Mouse (Mus musculus) frontal cortex, postnatal 14 days (tissue): Measurements from ENCODE around the gene Nsl1.
A peak's percentile ranks its signal among the peaks of the same experiment; 100 is the strongest.

Source experiments
- DNase-seq, 2 experiments: peaks; one replicate each; pipeline ENCODE4 v3.0.0; 2022; ENCODE audit warnings: low spot score in 2 of 2

Nsl1 gene

GRCm38 (mm10) chr1:191054870-191055532, 7.8 kb upstream of the Nsl1 start:
- no peak for DNase-seq

GRCm38 (mm10) chr1:191055533-191055873, 7.3 kb upstream of the Nsl1 start:
- DNase-seq: no peak

DNA sequence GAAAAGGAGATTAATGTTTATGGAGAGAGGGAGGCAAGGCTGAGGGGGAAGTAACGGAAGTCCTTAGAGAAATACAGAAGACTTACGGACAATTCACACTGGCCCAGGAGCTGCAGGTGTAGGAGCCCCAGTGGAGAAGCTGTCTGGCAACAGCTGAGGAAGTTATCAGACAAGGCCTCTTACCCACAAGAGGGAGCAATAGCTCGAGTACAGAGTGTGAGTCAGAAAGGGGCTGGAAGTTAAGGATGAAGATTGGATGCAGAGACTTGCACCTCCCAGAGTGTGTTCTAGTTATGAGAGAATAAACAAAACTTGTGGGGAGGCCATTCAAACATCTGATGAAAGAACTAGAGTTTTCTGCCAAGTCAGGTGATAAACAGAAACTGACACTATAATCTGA, 5.4 kb upstream of the Nsl1 start:
- no peak for DNase-seq

DNA sequence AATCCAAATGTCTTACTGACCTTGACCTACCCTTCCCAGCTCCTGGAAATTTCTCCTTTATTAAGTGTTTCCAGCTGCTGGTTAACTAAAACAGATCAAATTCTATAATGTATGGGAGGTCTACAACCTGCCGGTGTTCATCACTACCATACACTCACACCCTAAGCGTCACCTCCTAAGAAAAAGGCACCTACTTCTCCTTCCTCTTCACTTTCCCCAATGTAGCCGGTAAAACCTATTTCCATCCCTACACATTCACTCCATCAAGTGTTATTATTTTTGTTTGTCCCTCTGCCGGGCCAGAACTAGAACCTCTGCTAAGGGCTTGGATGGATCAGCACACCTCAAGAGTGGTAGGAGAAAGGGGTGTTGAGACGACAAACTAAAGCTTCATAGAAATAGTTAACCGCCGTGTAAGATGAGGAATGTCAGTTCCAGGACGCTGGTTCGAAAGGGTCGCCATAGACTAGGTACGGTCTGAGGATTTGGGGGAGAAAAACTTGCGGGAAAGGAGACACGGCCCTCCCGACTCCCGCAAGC, 501 bp upstream of the Nsl1 start:
- DNase-seq: no peak

- no peak for DNase-seq
Measured at GRCm38 (mm10) chr1:191063700-191064099, 888 bp downstream of the Nsl1 start.

DNA sequence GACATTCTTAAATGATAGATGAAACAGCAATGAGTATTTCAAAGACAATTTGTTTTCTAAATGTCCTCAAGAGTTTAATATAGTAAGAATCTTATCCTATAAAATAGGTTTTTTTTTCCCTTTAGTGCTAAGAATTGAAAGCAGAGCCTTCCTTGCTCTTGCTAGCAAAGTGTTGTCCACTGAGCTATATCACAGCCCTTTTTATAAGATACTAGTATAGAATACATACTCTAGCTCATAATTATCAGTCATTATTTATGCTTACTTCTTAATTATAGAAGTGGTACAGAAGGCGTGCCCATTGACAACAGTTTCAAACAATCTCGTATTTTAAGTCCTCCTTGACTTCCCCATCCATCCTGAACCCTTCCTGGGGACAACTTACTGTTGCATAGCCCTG, 1.7 kb downstream of the Nsl1 start:
- DNase-seq: no peak

DNA sequence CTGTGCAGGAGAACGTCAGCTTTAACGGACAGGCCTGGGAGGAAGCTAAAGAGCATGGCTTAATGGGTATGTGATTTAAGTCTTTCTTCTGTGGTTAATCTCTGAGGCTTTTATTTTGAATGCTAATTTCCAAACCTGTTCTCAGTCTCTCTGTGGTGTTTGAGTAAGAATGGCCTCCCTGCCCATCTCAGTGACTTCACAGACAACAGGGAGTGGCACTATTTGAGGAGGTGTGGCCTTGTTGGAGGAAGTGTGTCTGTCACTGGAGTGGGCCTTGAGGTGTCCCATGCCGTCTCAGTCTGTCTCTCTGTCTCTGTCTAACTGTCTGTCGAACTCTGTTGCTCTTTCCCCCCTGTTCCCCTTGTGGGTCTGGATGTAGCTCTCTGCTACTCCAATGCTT, 2.4 kb downstream of the Nsl1 start:
- no peak for DNase-seq

DNA sequence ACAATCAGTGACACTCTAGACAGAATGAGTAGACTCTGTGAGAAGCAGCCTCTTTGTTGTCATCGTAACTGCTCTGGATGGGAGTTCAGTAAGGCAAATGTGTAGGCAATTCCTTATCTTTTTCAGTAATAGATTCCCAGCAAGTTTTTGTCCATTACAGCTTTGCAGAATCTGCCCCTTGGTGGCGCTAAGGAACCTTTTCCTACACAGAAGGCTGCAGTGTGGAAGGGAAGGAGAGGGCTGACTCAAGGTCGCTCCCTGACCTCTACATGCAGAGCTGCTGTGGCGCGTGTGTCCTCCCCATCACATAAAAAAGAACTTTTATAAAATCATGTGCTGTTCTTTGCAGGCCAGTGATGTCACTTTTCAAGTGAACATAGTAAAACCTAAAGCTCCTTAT, 5.6 kb downstream of the Nsl1 start:
- no peak for DNase-seq

- no peak for DNase-seq
Measured at GRCm38 (mm10) chr1:191070259-191070658, 7.4 kb downstream of the Nsl1 start.

DNA sequence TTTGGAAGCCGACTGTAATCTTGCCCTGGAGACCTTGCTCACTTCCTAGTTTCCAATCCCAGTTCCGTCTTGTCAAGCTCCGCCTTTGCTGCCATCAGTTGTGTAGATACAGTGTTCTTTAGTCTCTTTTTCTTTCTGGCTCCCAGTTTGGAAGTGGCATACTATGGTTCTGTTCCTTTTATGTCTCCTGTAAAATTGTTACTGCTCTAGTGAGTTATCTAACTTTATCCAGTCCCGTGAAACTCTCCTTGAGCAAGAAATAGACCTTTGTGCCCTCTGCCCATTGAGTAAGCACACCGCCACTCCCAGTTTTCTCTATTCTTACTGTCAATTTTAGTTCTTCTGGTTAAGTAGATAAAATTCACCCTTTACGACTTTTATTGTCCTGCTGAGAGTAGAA, 8.8 kb downstream of the Nsl1 start:
- DNase-seq: no peak

DNA sequence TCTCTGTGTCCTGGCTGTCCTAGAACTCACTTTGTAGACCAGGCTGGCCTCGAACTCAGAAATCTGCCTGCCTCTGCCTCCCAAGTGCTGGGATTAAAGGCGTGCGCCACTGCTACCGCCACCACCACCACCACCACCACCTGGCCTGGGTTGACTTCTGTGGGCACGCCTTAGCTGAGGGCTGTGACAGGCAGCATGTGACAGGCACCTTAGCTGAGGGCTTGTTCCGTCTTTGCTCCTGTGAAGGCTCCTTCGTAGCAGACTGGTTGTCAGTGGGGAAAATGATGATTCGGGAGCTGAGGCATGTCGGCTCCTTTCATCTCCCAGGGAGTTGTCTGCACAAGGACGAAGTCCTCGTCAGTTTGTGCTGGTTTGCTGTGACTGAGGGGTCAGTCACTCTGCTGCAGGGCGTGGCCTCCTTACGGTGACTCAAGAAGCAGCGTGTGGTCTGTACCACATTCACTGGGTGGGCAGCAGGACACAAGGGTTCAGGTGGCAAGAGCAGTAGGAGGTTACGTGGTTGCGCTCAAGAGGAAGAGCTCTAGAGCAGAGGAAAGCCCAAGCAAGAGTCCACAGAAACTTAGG, 9.6 kb downstream of the Nsl1 start:
- DNase-seq: no peak

DNA sequence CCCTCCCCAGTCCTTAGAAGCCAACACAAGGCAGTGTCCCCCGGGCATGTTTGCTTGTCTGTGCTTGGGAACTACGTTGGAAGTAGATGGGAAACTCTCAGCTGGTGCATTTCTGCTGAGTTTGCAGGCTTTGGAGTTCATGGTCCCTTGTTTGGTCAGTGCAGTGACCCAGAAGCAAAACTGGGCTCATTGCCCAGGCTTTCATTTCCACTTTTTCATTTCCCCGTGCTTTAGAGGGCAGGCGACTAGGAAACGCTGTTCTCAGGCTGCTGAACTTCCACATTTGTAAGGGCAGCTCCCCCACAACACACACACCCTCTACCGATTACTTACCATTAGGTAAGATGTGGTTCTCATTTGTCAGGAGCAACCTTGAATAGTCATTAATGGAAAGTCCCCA, 10.2 kb downstream of the Nsl1 start:
- peak in 1 of 2 experiments; percentile 27 for DNase-seq

DNA sequence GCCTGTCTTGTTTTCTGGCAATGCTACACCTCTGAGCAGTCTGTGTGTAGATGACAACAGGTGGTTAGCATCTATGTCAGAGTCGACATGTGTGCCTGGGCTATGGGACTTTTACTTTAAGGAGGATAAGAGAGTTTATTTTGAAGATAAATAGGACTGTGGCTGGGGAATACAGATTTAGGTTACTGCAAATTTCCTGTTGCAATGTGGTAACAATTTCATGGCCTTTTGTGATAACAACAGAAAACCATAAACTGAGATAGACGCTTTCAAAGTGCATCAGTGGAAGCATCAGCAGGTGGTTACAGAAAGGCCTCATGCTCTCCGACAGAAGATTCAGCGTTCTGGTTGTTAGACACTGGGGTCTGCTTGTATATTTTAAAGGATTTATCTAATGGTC, 10.7 kb downstream of the Nsl1 start:
- no peak for DNase-seq

GRCm38 (mm10) chr1:191075199-191075883, 12.5 kb downstream of the Nsl1 start:
- DNase-seq: no peak

DNA sequence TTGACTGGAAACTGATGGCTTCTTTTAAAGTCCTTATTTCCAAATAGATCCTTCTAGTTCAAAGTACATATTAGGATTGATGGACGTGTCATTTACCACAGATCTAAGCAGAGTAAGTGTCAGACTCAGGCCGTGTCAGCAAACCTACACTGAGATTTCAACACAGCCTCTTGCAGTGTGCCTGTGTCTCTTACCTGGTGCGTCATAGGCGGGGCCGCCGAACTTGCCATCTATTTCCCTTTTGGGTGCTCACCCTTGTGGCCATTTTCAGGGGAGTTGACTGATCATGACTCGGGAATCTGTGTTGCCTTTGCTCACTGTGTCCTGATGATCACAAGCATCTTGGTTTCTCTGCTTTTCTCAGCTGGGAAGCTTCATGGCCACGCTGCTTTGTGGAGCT, 20.4 kb downstream of the Nsl1 start:
- no peak for DNase-seq

- peak in 1 of 2 experiments; percentile 57 for DNase-seq
Measured at GRCm38 (mm10) chr1:191084951-191085559, 22.2 kb downstream of the Nsl1 start.

DNA sequence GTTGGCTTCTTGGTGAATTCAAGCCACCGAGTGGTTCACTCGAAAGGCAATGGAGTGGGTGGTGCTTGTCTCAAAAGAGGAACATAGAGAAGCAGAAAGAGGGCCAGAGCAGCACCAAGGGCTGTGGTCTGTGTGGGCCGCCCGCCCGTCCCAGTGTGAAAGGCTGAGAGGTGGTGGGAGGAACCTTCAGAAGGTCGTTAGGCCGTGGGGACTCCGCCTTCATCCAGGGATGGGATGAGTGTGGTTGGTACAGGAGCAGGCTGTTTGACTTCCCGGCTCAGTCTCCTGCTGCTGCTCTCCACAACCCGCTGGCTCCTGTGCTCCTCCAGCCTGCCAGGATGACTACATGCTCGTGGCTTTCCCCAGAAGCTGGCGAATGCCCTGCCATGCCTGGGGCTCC, 22.8 kb downstream of the Nsl1 start:
- no peak for DNase-seq

DNA sequence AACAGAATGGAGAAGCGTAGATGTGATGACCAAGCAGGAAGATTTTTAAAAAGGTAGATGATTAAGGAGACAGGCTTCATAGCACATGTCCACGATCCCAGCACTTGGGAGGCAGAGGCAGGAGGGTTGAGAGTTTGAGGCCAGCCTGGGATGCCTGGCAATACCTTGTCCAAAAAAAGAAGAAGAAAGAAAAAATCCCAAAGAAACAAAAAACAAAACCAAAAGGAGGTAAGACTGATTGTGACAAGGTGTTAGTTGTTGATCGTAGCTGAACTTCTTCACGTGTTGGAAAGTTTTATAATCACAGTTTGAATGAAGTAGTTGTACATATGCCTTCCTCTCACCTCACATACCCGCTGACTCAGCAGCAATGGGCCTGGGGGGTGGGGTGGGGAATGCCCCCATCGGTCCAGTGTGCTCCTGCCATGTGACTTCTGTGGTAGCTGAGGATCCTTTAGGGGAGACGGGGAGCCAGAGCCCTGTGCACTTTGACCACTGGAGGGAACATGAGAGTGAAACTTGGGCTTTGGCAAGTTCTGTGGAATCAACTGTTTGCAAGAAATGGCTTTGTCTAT, 23.6 kb downstream of the Nsl1 start:
- no peak for DNase-seq

DNA sequence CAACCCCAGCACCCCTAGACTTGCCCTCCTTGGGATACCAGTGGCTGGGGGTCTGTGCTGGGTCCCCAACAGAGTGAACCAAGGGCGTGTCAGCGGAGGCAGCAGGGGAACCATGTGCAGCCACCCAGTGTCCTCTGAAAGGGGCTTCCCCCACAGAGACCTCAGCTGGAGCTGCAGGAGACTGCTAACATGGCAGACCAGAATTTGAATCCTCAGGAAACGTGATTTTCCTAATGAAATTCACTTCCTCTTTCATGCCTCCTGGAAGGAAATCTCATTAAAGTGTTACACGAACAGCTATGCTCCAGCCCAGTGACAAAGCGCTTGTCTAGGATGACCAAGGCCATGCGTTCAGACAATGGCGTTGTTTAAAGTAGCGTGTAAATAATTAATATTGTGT, 24.1 kb downstream of the Nsl1 start:
- DNase-seq: no peak

- no peak for DNase-seq
Measured at GRCm38 (mm10) chr1:191087955-191088354, 25.1 kb downstream of the Nsl1 start.

DNA sequence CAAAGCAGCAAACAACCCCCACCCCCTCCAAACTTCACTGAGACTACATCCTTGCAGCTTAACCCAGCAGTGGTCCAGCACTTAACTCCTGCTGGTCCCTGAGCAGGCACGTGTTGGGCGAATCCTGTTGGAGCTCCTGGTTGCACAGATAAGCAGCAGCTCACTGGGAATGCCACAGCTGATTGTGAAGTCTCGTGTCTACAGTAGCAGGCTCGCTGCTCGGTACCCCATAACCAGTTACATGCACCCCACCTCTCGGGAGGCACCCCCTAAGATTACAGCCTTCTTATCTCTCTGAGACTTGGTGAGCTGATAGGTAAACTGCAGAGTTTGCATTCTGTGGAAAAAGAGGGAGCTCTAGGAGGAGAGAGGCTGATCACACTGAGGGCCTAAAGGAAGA, 26.5 kb downstream of the Nsl1 start:
- DNase-seq: no peak

GRCm38 (mm10) chr1:191092050-191092449, 29.2 kb downstream of the Nsl1 start:
- no peak for DNase-seq
